Mouse (Mus musculus): ENCODE measurements around the gene Fam20a.

DNA sequence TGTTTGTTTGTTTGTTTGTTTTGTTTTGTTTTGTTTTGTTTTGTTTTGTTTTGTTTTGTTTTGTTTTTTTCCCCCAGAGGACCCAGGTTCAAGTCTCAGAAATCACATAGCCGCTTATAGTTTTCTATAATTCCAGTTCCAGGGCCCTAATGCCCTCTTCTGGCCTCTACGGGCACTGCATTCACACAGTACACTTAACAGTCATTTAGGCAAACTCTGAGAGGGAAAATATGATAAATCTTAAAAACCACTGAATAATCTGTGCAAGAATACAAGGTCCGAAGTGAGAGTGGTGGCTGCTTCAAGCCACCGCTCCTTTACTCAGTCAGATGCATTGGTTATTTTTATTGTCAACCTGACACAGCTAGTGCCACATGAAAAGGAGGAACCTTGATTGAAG lies 94.4 kb downstream of the Fam20a start:
- no peak for TF ChIP-seq POLR2A (IDR thresholded peaks at IDR 0.05; ENCODE audit: borderline replicate concordance, extremely low read depth, low read depth, low read length)
- TF ChIP-seq CTCF (IDR thresholded peaks at IDR 0.05; ENCODE audit: insufficient read depth, low read length), result peak; percentile 18; the same call in 1 of the 2 replicates
